Mouse (Mus musculus): ENCODE results near the gene Ankrd24. TPM values are rescaled to one million over a fixed set of nuclear protein-coding genes. Genes with fewer than 3 reads are reported as not detected.

Ankrd24 gene
- polyA plus RNA-seq (2016; fragmentation: Nextera tagmentation; extraction: Ambion mirVana), result 5.8 and 5.9 TPM in 2 replicates

GRCm38 (mm10) chr10:81628390-81628789 lies at the start of gene Ankrd24:
Gene Ankrd24 (plus strand): TSS chr10:81628540.
- no peaks in the 10 kb centered on the region for H3K9me3 ChIP-seq (replicated peaks)
- H3K4me1 ChIP-seq, result peaks cover 30% of the 10 kb centered on the region
- H3K27ac ChIP-seq (replicated peaks), result peak within 1 kb of the TSS; percentile 89
- peak within 1 kb of the TSS; percentile 63 for H3K4me3 ChIP-seq
- H3K27me3 ChIP-seq (ENCODE audit: low read depth, poor library complexity, severe bottlenecking), result peaks cover 10% of the 10 kb centered on the region
- DNase-seq (ENCODE audit: low spot score), result no peak
- H3K36me3 ChIP-seq, result peaks cover 31% of the 10 kb centered on the region
- 80% methylated on average over 16 of the region's 16 CpGs for WGBS

GRCm38 (mm10) chr10:81579967-81580366 lies 48.4 kb upstream of the Ankrd24 start:
- DNase-seq (ENCODE audit: low spot score), result no peak
- Histone ChIP-seq H3K27me3 (ENCODE audit: low read depth, poor library complexity, severe bottlenecking) (peaks cover 100% of the 10 kb centered on the region), H3K9me3 (replicated peaks) (no peaks in the 10 kb centered on the region), H3K4me3 (no peak overlapping the region), H3K36me3 (no peaks in the 10 kb centered on the region), H3K27ac (replicated peaks) (no peak overlapping the region; the same call in 1 of the 2 replicates), H3K4me1 (peaks cover 56% of the 10 kb centered on the region)
- 83% methylated on average over 4 of the region's 4 CpGs for WGBS

GRCm38 (mm10) chr10:81580441-81581070 lies 47.8 kb upstream of the Ankrd24 start:
- no peak overlapping the region; the same call in 1 of the 2 replicates for H3K27ac ChIP-seq (replicated peaks)
- peaks cover 99% of the 10 kb centered on the region for H3K27me3 ChIP-seq (ENCODE audit: low read depth, poor library complexity, severe bottlenecking)
- H3K36me3 ChIP-seq, result no peaks in the 10 kb centered on the region
- H3K4me1 ChIP-seq, result peaks cover 54% of the 10 kb centered on the region
- no peaks in the 10 kb centered on the region for H3K9me3 ChIP-seq (replicated peaks)
- 68% methylated on average over 25 of the region's 25 CpGs for WGBS
- no peak overlapping the region for H3K4me3 ChIP-seq
- DNase-seq (ENCODE audit: low spot score), result no peak

- WGBS, result 43% methylated on average over 6 of the region's 6 CpGs
- Histone ChIP-seq H3K9me3 (replicated peaks) (no peaks in the 10 kb centered on the region), H3K36me3 (peaks cover 7% of the 10 kb centered on the region; the same call in 1 of the 2 replicates), H3K27ac (replicated peaks) (no peak overlapping the region), H3K27me3 (ENCODE audit: low read depth, poor library complexity, severe bottlenecking) (peaks cover 99% of the 10 kb centered on the region), H3K4me1 (peaks cover 49% of the 10 kb centered on the region), H3K4me3 (no peak overlapping the region)
- no peak for DNase-seq (ENCODE audit: low spot score)
These were observed 45.0 kb upstream of the Ankrd24 start for GRCm38 (mm10) chr10:81583347-81583746.

- DNase-seq (ENCODE audit: low spot score), result no peak
- Histone ChIP-seq H3K4me3 (no peak overlapping the region), H3K27ac (replicated peaks) (no peak overlapping the region), H3K36me3 (peaks cover 7% of the 10 kb centered on the region; the same call in 1 of the 2 replicates), H3K9me3 (replicated peaks) (no peaks in the 10 kb centered on the region), H3K4me1 (peaks cover 17% of the 10 kb centered on the region), H3K27me3 (ENCODE audit: low read depth, poor library complexity, severe bottlenecking) (peaks cover 99% of the 10 kb centered on the region)
- WGBS, result 81% methylated on average over 7 of the region's 7 CpGs
These were observed 39.6 kb upstream of the Ankrd24 start for GRCm38 (mm10) chr10:81588739-81589138.

GRCm38 (mm10) chr10:81591846-81592245 lies 36.5 kb upstream of the Ankrd24 start:
- no peak overlapping the region for H3K27ac ChIP-seq (replicated peaks)
- peaks cover 100% of the 10 kb centered on the region for H3K27me3 ChIP-seq (ENCODE audit: low read depth, poor library complexity, severe bottlenecking)
- no peak overlapping the region for H3K4me3 ChIP-seq
- 72% methylated on average over 9 of the region's 9 CpGs for WGBS
- peaks cover 24% of the 10 kb centered on the region for H3K4me1 ChIP-seq
- no peaks in the 10 kb centered on the region for H3K9me3 ChIP-seq (replicated peaks)
- no peak for DNase-seq (ENCODE audit: low spot score)
- H3K36me3 ChIP-seq, result peaks cover 6% of the 10 kb centered on the region; the same call in 1 of the 2 replicates

GRCm38 (mm10) chr10:81592631-81593030 lies 35.7 kb upstream of the Ankrd24 start:
- 88% methylated on average over 7 of the region's 7 CpGs for WGBS
- Histone ChIP-seq H3K27ac (replicated peaks) (no peak overlapping the region), H3K9me3 (replicated peaks) (no peaks in the 10 kb centered on the region), H3K36me3 (0 out of 2 replicates have a peak, but pooled peaks cover 3% of the 10 kb centered on the region), H3K4me1 (peaks cover 28% of the 10 kb centered on the region), H3K4me3 (no peak overlapping the region), H3K27me3 (ENCODE audit: low read depth, poor library complexity, severe bottlenecking) (peaks cover 100% of the 10 kb centered on the region)
- no peak for DNase-seq (ENCODE audit: low spot score)

GRCm38 (mm10) chr10:81593223-81593622 lies 35.1 kb upstream of the Ankrd24 start:
- Histone ChIP-seq H3K9me3 (replicated peaks) (no peaks in the 10 kb centered on the region), H3K4me3 (no peak overlapping the region), H3K27ac (replicated peaks) (no peak overlapping the region), H3K36me3 (no peaks in the 10 kb centered on the region), H3K27me3 (ENCODE audit: low read depth, poor library complexity, severe bottlenecking) (peaks cover 100% of the 10 kb centered on the region), H3K4me1 (peaks cover 33% of the 10 kb centered on the region)
- no peak for DNase-seq (ENCODE audit: low spot score)
- WGBS, result 74% methylated on average over 4 of the region's 4 CpGs

- Histone ChIP-seq H3K4me3 (no peak overlapping the region), H3K27ac (replicated peaks) (no peak overlapping the region), H3K27me3 (ENCODE audit: low read depth, poor library complexity, severe bottlenecking) (peaks cover 100% of the 10 kb centered on the region), H3K36me3 (no peaks in the 10 kb centered on the region), H3K9me3 (replicated peaks) (no peaks in the 10 kb centered on the region), H3K4me1 (peaks cover 41% of the 10 kb centered on the region)
- 77% methylated on average over 18 of the region's 18 CpGs for WGBS
- no peak for DNase-seq (ENCODE audit: low spot score)
These were observed 34.4 kb upstream of the Ankrd24 start for GRCm38 (mm10) chr10:81593935-81594334.

GRCm38 (mm10) chr10:81595599-81595998 lies 32.7 kb upstream of the Ankrd24 start:
- WGBS, result 47% methylated on average over 5 of the region's 5 CpGs
- H3K27ac ChIP-seq (replicated peaks), result no peak overlapping the region

GRCm38 (mm10) chr10:81596611-81597010 lies 31.7 kb upstream of the Ankrd24 start:
- no peak for DNase-seq (ENCODE audit: low spot score)
- H3K9me3 ChIP-seq (replicated peaks), result no peaks in the 10 kb centered on the region
- peak overlapping the region; percentile 18; the same call in 1 of the 2 replicates for H3K27ac ChIP-seq (replicated peaks)
- 2% methylated on average over 10 of the region's 10 CpGs for WGBS
- peak overlapping the region; percentile 40 for H3K4me3 ChIP-seq
- peaks cover 92% of the 10 kb centered on the region for H3K27me3 ChIP-seq (ENCODE audit: low read depth, poor library complexity, severe bottlenecking)
- H3K36me3 ChIP-seq, result no peaks in the 10 kb centered on the region
- peaks cover 60% of the 10 kb centered on the region for H3K4me1 ChIP-seq

More at GRCm38 (mm10) chr10:81595599-81595998, 32.7 kb upstream of the Ankrd24 start:
- H3K4me1 ChIP-seq, result peaks cover 49% of the 10 kb centered on the region
- 0 out of 2 replicates have a peak overlapping the region, but pooled peaks have one; percentile 2 for H3K4me3 ChIP-seq
- DNase-seq (ENCODE audit: low spot score), result no peak
- H3K27me3 ChIP-seq (ENCODE audit: low read depth, poor library complexity, severe bottlenecking), result peaks cover 97% of the 10 kb centered on the region
- no peaks in the 10 kb centered on the region for H3K9me3 ChIP-seq (replicated peaks)
- no peaks in the 10 kb centered on the region for H3K36me3 ChIP-seq

- Histone ChIP-seq H3K9me3 (replicated peaks) (no peaks in the 10 kb centered on the region), H3K4me1 (peaks cover 65% of the 10 kb centered on the region), H3K4me3 (peak overlapping the region; percentile 40), H3K27me3 (ENCODE audit: low read depth, poor library complexity, severe bottlenecking) (peaks cover 92% of the 10 kb centered on the region), H3K27ac (replicated peaks) (peak overlapping the region; percentile 18), H3K36me3 (no peaks in the 10 kb centered on the region)
- WGBS, result 7% methylated on average over 12 of the region's 12 CpGs
- DNase-seq (ENCODE audit: low spot score), result peak; percentile 50
These were observed 31.0 kb upstream of the Ankrd24 start for GRCm38 (mm10) chr10:81597137-81597950.

- H3K27ac ChIP-seq (replicated peaks), result no peak overlapping the region
- H3K27me3 ChIP-seq (ENCODE audit: low read depth, poor library complexity, severe bottlenecking), result peaks cover 84% of the 10 kb centered on the region
- H3K4me3 ChIP-seq, result no peak overlapping the region
- no peaks in the 10 kb centered on the region for H3K9me3 ChIP-seq (replicated peaks)
- H3K4me1 ChIP-seq, result peaks cover 72% of the 10 kb centered on the region
- 58% methylated on average over 3 of the region's 3 CpGs for WGBS
- no peaks in the 10 kb centered on the region for H3K36me3 ChIP-seq
- DNase-seq (ENCODE audit: low spot score), result no peak
These were observed 30.0 kb upstream of the Ankrd24 start for GRCm38 (mm10) chr10:81598342-81598741.

Data from midbrain, embryonic 10.5 days (tissue).